Mouse (Mus musculus) CH12.LX (cell line): ENCODE results near the gene Nrg3.

Experiments used
- CTCF ChIP-seq, 2 experiments: IDR thresholded peaks in 1 of 2; conservative IDR thresholded peaks in 1 of 2; 2 replicates each; pipeline ENCODE4 v1.5.1; 2011 to 2012; ENCODE audit warnings: low read depth in 2 of 2, low read length in 2 of 2, improper control_type of control experiment in 1 of 2, inconsistent platforms in 1 of 2, mild to moderate bottlenecking in 1 of 2, moderate library complexity in 1 of 2
- E2F4 ChIP-seq: IDR thresholded peaks from 2 replicates; pipeline ENCODE4 v1.6.1; 2011; ENCODE audit warnings: low read depth, low read length, improper control_type of control experiment; ENCODE audit not compliant: insufficient replicate concordance
- ELF1 ChIP-seq: IDR thresholded peaks from 2 replicates; pipeline ENCODE4 v1.6.1; 2014; ENCODE audit warnings: low read depth, mild to moderate bottlenecking, inconsistent platforms, low read length, improper control_type of control experiment
- EP300 ChIP-seq: IDR thresholded peaks from 2 replicates; pipeline ENCODE4 v1.6.1; 2011; ENCODE audit warnings: low read length, improper control_type of control experiment
- ETS1 ChIP-seq: conservative IDR thresholded peaks from 2 replicates; pipeline ENCODE4 v1.6.1; 2012; ENCODE audit warnings: low read depth, mild to moderate bottlenecking, inconsistent platforms, low read length, improper control_type of control experiment, moderate library complexity
- IRF4 ChIP-seq: IDR thresholded peaks from 2 replicates; pipeline ENCODE4 v1.6.1; 2014; ENCODE audit warnings: low read depth, mild to moderate bottlenecking, inconsistent platforms, low read length, improper control_type of control experiment
- MAFK ChIP-seq: IDR thresholded peaks from 2 replicates; pipeline ENCODE4 v1.6.1; 2011; ENCODE audit warnings: low read length, improper control_type of control experiment; ENCODE audit not compliant: insufficient replicate concordance
- MAZ ChIP-seq: IDR thresholded peaks from 2 replicates; pipeline ENCODE4 v1.6.1; 2012; ENCODE audit warnings: low read depth, mild to moderate bottlenecking, inconsistent platforms, low read length, improper control_type of control experiment, moderate library complexity
- MYC ChIP-seq: IDR thresholded peaks from 2 replicates; pipeline ENCODE4 v1.6.1; 2011; ENCODE audit warnings: low read depth, mild to moderate bottlenecking, improper control_type of control experiment, low read length
- NELFE ChIP-seq: IDR thresholded peaks from 2 replicates; pipeline ENCODE4 v1.6.1; 2011; ENCODE audit warnings: low read depth, low read length, improper control_type of control experiment
- NRF1 ChIP-seq: IDR thresholded peaks from 2 replicates; pipeline ENCODE4 v1.6.1; 2014; ENCODE audit warnings: low read depth, mild to moderate bottlenecking, inconsistent platforms, low read length, improper control_type of control experiment, moderate library complexity
- POLR2A ChIP-seq: IDR thresholded peaks from 2 replicates; pipeline ENCODE4 v1.6.1; 2011; ENCODE audit warnings: low read depth, mild to moderate bottlenecking, improper control_type of control experiment, low read length
- TCF12 ChIP-seq: IDR thresholded peaks from 2 replicates; pipeline ENCODE4 v1.6.1; 2014; ENCODE audit warnings: low read depth, mild to moderate bottlenecking, inconsistent platforms, low read length, improper control_type of control experiment
- USF1 ChIP-seq: IDR thresholded peaks from 2 replicates; pipeline ENCODE4 v1.6.1; 2014; ENCODE audit warnings: low read depth, mild to moderate bottlenecking, inconsistent platforms, low read length, improper control_type of control experiment

DNA sequence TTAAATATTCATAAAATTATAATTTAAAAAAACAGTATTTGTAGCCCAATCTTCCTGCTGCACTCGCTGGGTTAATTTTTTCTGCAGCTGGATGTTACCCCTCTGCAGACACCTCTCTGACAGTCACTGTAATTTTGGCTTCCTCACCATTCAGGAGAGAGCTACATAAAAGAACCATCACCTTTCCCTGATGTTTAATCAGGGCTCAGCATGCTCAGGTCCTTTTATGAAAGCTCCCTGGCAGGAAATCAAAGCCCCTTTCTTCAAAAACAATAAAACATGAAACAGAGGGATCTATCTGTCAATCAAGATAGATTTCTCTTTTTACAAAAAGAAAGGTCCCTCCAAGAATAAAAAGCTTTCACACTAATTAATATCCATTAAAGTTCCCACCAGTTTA, 51.0 kb downstream of the Nrg3 start:
- TF ChIP-seq POLR2A (no peak), MYC (no peak), MAZ (no peak), TCF12 (no peak), ETS1 (no peak), NRF1 (no peak), MAFK (no peak), CTCF (conservative IDR thresholded peaks at IDR 0.05 in 1 of 2, IDR thresholded peaks at IDR 0.05 in 1 of 2; ENCODE audit: low read depth in 2 of 2, low read length in 2 of 2) (no peak), NELFE (no peak), USF1 (no peak), IRF4 (no peak), EP300 (no peak), E2F4 (no peak), ELF1 (no peak)
